Mouse (Mus musculus): Measurements from ENCODE around the gene Mybpc2.

- no peak for TF ChIP-seq CTCF (IDR thresholded peaks at IDR 0.05; ENCODE audit: control insufficient read depth, insufficient read depth, insufficient read length)
- no peak for TF ChIP-seq USF1 (IDR thresholded peaks at IDR 0.05; ENCODE audit: low read depth)
- TF ChIP-seq MYOD1 (IDR thresholded peaks at IDR 0.05; ENCODE audit: control insufficient read depth, insufficient read length, low read depth) = no peak
- no peak for TF ChIP-seq MYOG (IDR thresholded peaks at IDR 0.05; ENCODE audit: control insufficient read depth, extremely low read depth, insufficient read length)
- no peak for TF ChIP-seq MAX (IDR thresholded peaks at IDR 0.05)
- TF ChIP-seq CEBPB (IDR thresholded peaks at IDR 0.05; ENCODE audit: low read depth) = no peak
Observed at GRCm38 (mm10) chr7:44486927-44487575, 37.4 kb downstream of the Mybpc2 start.
